Mouse (Mus musculus) midbrain, embryonic 15.5 days (tissue): ENCODE measurements around the gene Mfap2. TPM values are rescaled to one million over a fixed set of nuclear protein-coding genes. Genes with fewer than 3 reads are reported as not detected.
A peak's percentile ranks its signal among the peaks of the same experiment; 100 is the strongest.

Experiments used
- ATAC-seq: fragments of 200-750 bp; cut with Nextera tagmentation; replicated peaks from 2 replicates; pipeline ENCODE4 v1.8.0; 2017; ENCODE audit warnings: moderate TSS enrichment
- H3K27ac ChIP-seq: fragments of 300-500 bp; sonication (generic); 2 replicates; pipeline ENCODE4 v1.5.1; 2015; ENCODE audit warnings: mild to moderate bottlenecking, inconsistent platforms
- H3K27me3 ChIP-seq: fragments of 300-500 bp; sonication (generic); replicated peaks from 2 replicates; pipeline ENCODE4 v1.6.1; 2015; ENCODE audit warnings: inconsistent platforms
- H3K36me3 ChIP-seq: fragments of 300-500 bp; sonication (generic); replicated peaks from 2 replicates; pipeline ENCODE4 v1.6.1; 2015; ENCODE audit warnings: inconsistent platforms
- H3K4me1 ChIP-seq: fragments of 300-500 bp; sonication (generic); 2 replicates; pipeline ENCODE4 v1.6.1; 2015; ENCODE audit warnings: inconsistent platforms
- H3K4me2 ChIP-seq: fragments of 300-500 bp; sonication (generic); 2 replicates; pipeline ENCODE4 v1.6.1; 2015; ENCODE audit warnings: inconsistent platforms, mild to moderate bottlenecking, moderate library complexity
- H3K4me3 ChIP-seq: fragments of 300-500 bp; sonication (generic); 2 replicates; pipeline ENCODE4 v1.5.1; 2015; ENCODE audit warnings: mild to moderate bottlenecking, inconsistent platforms
- H3K9ac ChIP-seq: fragments of 300-500 bp; sonication (generic); 2 replicates; pipeline ENCODE4 v1.6.1; 2015; ENCODE audit warnings: mild to moderate bottlenecking, inconsistent platforms
- H3K9me3 ChIP-seq: fragments of 300-500 bp; sonication (generic); 2 replicates; pipeline ENCODE4 v1.6.1; 2016; ENCODE audit warnings: inconsistent platforms
- WGBS: fragments of 180-500 bp; shearing (Covaris S2); methylation state at CpG from one replicate; pipeline ENCODE4 v1.1.7; 2015; ENCODE audit warnings: mixed read lengths; 5-methylcytosine and 5-hydroxymethylcytosine counted together
- polyA plus RNA-seq: library from polyadenylated mRNA; unstranded; fragments of >200 nt; fragmentation: Nextera tagmentation; extraction: Ambion mirVana; gene quantifications from 2 replicates; pipeline ENCODE4 v1.2.1, GENCODE M21; 2015

The Mfap2 gene
- polyA plus RNA-seq, 1 experiment from 2014 or later, result 153 TPM

- 91% methylated on average over 10 of the region's 10 CpGs for WGBS
Measured at GRCm38 (mm10) chr4:140977278-140977677, 32.9 kb upstream of the Mfap2 start.

GRCm38 (mm10) chr4:140977886-140978692 is 32.1 kb upstream of the Mfap2 start:
- ATAC-seq, result no peak
- no peaks in the 10 kb centered on the region for H3K9me3 ChIP-seq
- peaks cover 2% of the 10 kb centered on the region for H3K4me1 ChIP-seq
- H3K27me3 ChIP-seq, result no peaks in the 10 kb centered on the region
- H3K4me2 ChIP-seq, result no peak overlapping the region
- no peak overlapping the region for H3K9ac ChIP-seq
- no peak overlapping the region for H3K27ac ChIP-seq
- 93% methylated on average over 14 of the region's 14 CpGs for WGBS
- no peak overlapping the region for H3K4me3 ChIP-seq
- peaks cover 44% of the 10 kb centered on the region for H3K36me3 ChIP-seq

More at GRCm38 (mm10) chr4:140977278-140977677, 32.9 kb upstream of the Mfap2 start:
- no peaks in the 10 kb centered on the region for H3K9me3 ChIP-seq
- no peak overlapping the region for H3K4me3 ChIP-seq
- no peaks in the 10 kb centered on the region for H3K27me3 ChIP-seq
- H3K4me2 ChIP-seq, result no peak overlapping the region
- no peak for ATAC-seq
- H3K9ac ChIP-seq, result no peak overlapping the region
- no peak overlapping the region for H3K27ac ChIP-seq
- peaks cover 51% of the 10 kb centered on the region for H3K36me3 ChIP-seq
- H3K4me1 ChIP-seq, result no peaks in the 10 kb centered on the region

- Histone ChIP-seq H3K27ac (no peak overlapping the region), H3K4me1 (peaks cover 14% of the 10 kb centered on the region), H3K4me2 (no peak overlapping the region), H3K27me3 (no peaks in the 10 kb centered on the region), H3K9me3 (no peaks in the 10 kb centered on the region), H3K36me3 (peaks cover 12% of the 10 kb centered on the region; the same call in 1 of the 2 replicates), H3K4me3 (no peak overlapping the region), H3K9ac (no peak overlapping the region)
- WGBS, result 90% methylated on average over 2 of the region's 2 CpGs
- no peak for ATAC-seq
Measured at GRCm38 (mm10) chr4:140981605-140982004, 28.6 kb upstream of the Mfap2 start.

GRCm38 (mm10) chr4:140982808-140983207 is 27.4 kb upstream of the Mfap2 start:
- peaks cover 12% of the 10 kb centered on the region; the same call in 1 of the 2 replicates for H3K36me3 ChIP-seq
- no peak overlapping the region for H3K4me2 ChIP-seq
- no peak overlapping the region for H3K4me3 ChIP-seq
- H3K9ac ChIP-seq, result no peak overlapping the region
- WGBS, result 58% methylated on average over 4 of the region's 4 CpGs
- no peaks in the 10 kb centered on the region for H3K27me3 ChIP-seq
- peaks cover 21% of the 10 kb centered on the region for H3K4me1 ChIP-seq
- no peaks in the 10 kb centered on the region for H3K9me3 ChIP-seq
- ATAC-seq, result no peak
- peak overlapping the region; percentile 23; the same call in 1 of the 2 replicates for H3K27ac ChIP-seq

GRCm38 (mm10) chr4:140983442-140983841 is 26.8 kb upstream of the Mfap2 start:
- Histone ChIP-seq H3K4me1 (peaks cover 28% of the 10 kb centered on the region), H3K4me2 (no peak overlapping the region), H3K27me3 (no peaks in the 10 kb centered on the region), H3K36me3 (peaks cover 12% of the 10 kb centered on the region; the same call in 1 of the 2 replicates), H3K4me3 (no peak overlapping the region), H3K9ac (no peak overlapping the region), H3K27ac (peak overlapping the region; percentile 23; the same call in 1 of the 2 replicates), H3K9me3 (no peaks in the 10 kb centered on the region)
- ATAC-seq, result no peak
- WGBS, result 17% methylated on average over 9 of the region's 9 CpGs

GRCm38 (mm10) chr4:140984544-140984943 is 25.7 kb upstream of the Mfap2 start:
- H3K27ac ChIP-seq, result no peak overlapping the region
- peaks cover 39% of the 10 kb centered on the region for H3K4me1 ChIP-seq
- H3K4me3 ChIP-seq, result no peak overlapping the region
- no peak overlapping the region for H3K9ac ChIP-seq
- no peak overlapping the region for H3K4me2 ChIP-seq
- H3K9me3 ChIP-seq, result no peaks in the 10 kb centered on the region
- H3K36me3 ChIP-seq, result peaks cover 1% of the 10 kb centered on the region; the same call in 1 of the 2 replicates
- no peaks in the 10 kb centered on the region for H3K27me3 ChIP-seq
- 91% methylated on average over 6 of the region's 6 CpGs for WGBS
- no peak for ATAC-seq

- H3K36me3 ChIP-seq, result no peaks in the 10 kb centered on the region
- H3K9me3 ChIP-seq, result no peaks in the 10 kb centered on the region
- H3K4me3 ChIP-seq, result peak overlapping the region; percentile 80
- H3K27ac ChIP-seq, result peak overlapping the region; percentile 86
- peak overlapping the region; percentile 99 for H3K9ac ChIP-seq
- peak overlapping the region; percentile 86 for H3K4me2 ChIP-seq
- ATAC-seq, result peak; percentile 54
- 24% methylated on average over 15 of the region's 15 CpGs for WGBS
- H3K27me3 ChIP-seq, result no peaks in the 10 kb centered on the region
- peaks cover 40% of the 10 kb centered on the region for H3K4me1 ChIP-seq
Measured at GRCm38 (mm10) chr4:140986024-140986710, 24.1 kb upstream of the Mfap2 start.

- ATAC-seq, result peak; percentile 93
Measured at GRCm38 (mm10) chr4:140986711-140987395, 23.4 kb upstream of the Mfap2 start, which contains the start of gene Atp13a2. Gene Atp13a2 (plus strand): TSS chr4:140986873.

GRCm38 (mm10) chr4:140987476-140987875 is 22.7 kb upstream of the Mfap2 start:
- WGBS, result 31% methylated on average over 7 of the region's 7 CpGs
- peak overlapping the region; percentile 99 for H3K9ac ChIP-seq
- ATAC-seq, result peak; percentile 12; the same call in 1 of the 2 replicates
- H3K9me3 ChIP-seq, result no peaks in the 10 kb centered on the region
- H3K4me2 ChIP-seq, result peak overlapping the region; percentile 86
- peaks cover 6% of the 10 kb centered on the region; the same call in 1 of the 2 replicates for H3K36me3 ChIP-seq
- H3K27me3 ChIP-seq, result no peaks in the 10 kb centered on the region
- peak overlapping the region; percentile 86; the same call in 1 of the 2 replicates for H3K27ac ChIP-seq
- H3K4me3 ChIP-seq, result peak overlapping the region; percentile 80
- H3K4me1 ChIP-seq, result peaks cover 40% of the 10 kb centered on the region

More at GRCm38 (mm10) chr4:140986711-140987395, 23.4 kb upstream of the Mfap2 start, which contains the start of gene Atp13a2:
- under 1% methylated on average over 52 of the region's 58 CpGs for WGBS
- Histone ChIP-seq H3K4me2 (peak within 1 kb of the TSS; percentile 86), H3K4me3 (peak within 1 kb of the TSS; percentile 80), H3K27ac (peak within 1 kb of the TSS; percentile 86), H3K4me1 (peaks cover 40% of the 10 kb centered on the region), H3K9me3 (no peaks in the 10 kb centered on the region), H3K9ac (peak within 1 kb of the TSS; percentile 99), H3K27me3 (no peaks in the 10 kb centered on the region), H3K36me3 (no peaks in the 10 kb centered on the region)

- no peaks in the 10 kb centered on the region for H3K27me3 ChIP-seq
- no peak for ATAC-seq
- H3K9ac ChIP-seq, result 0 out of 2 replicates have a peak overlapping the region, but pooled peaks have one; percentile 6
Measured at GRCm38 (mm10) chr4:140988706-140989290, 21.4 kb upstream of the Mfap2 start.

GRCm38 (mm10) chr4:140989447-140989846 is 20.8 kb upstream of the Mfap2 start:
- Histone ChIP-seq H3K36me3 (peaks cover 23% of the 10 kb centered on the region), H3K4me3 (no peak overlapping the region), H3K4me1 (peaks cover 32% of the 10 kb centered on the region), H3K4me2 (0 out of 2 replicates have a peak overlapping the region, but pooled peaks have one; percentile 86), H3K27ac (no peak overlapping the region), H3K27me3 (no peaks in the 10 kb centered on the region), H3K9ac (no peak overlapping the region), H3K9me3 (no peaks in the 10 kb centered on the region)
- no peak for ATAC-seq
- 86% methylated on average over 14 of the region's 14 CpGs for WGBS

More at GRCm38 (mm10) chr4:140988706-140989290, 21.4 kb upstream of the Mfap2 start:
- peaks cover 17% of the 10 kb centered on the region for H3K36me3 ChIP-seq
- H3K27ac ChIP-seq, result no peak overlapping the region
- H3K4me3 ChIP-seq, result no peak overlapping the region
- peaks cover 32% of the 10 kb centered on the region for H3K4me1 ChIP-seq
- H3K9me3 ChIP-seq, result no peaks in the 10 kb centered on the region
- 65% methylated on average over 7 of the region's 7 CpGs for WGBS
- H3K4me2 ChIP-seq, result peak overlapping the region; percentile 86
